Mouse (Mus musculus) common myeloid progenitor, adult 5-6 weeks (primary cell): ENCODE results near the gene Tlx2. TPM values are rescaled to one million over a fixed set of nuclear protein-coding genes. Genes with fewer than 3 reads are reported as not detected.

Experiments used
- ATAC-seq: replicated peaks from 2 replicates; pipeline ENCODE4 v1.8.0; 2016; ENCODE audit warnings: low read depth, mild to moderate bottlenecking, moderate TSS enrichment, inconsistent platforms; ENCODE audit not compliant: poor library complexity, severe bottlenecking
- total RNA-seq: library from RNA; stranded (forward); fragments of 200-1000, 187-1606 nt; gene quantifications from 2 replicates; pipeline ENCODE4 v1.2.3, GENCODE M21; 2017

Tlx2 gene
- total RNA-seq, 1 experiment from 2014 or later: not detected

DNA sequence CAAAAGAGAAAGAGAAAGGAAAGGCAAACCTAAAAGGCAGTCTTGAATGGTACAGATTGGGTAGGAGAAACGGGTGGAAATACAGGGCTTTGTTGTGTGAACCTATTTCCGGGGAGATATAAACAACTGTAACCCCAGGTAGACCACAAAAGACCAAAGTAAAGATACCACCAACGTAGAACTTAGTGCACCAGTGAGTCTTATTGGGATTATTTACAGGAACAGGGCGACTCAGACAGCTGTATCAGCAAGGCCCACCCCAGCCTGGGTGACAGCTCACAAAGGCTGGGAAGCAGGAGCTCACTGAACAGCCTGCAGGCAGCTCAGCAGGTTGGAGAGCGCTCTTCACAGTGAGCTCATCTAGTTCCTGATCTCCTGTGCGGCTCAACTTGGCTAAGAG, 25.9 kb upstream of the Tlx2 start:
- ATAC-seq: no peak

DNA sequence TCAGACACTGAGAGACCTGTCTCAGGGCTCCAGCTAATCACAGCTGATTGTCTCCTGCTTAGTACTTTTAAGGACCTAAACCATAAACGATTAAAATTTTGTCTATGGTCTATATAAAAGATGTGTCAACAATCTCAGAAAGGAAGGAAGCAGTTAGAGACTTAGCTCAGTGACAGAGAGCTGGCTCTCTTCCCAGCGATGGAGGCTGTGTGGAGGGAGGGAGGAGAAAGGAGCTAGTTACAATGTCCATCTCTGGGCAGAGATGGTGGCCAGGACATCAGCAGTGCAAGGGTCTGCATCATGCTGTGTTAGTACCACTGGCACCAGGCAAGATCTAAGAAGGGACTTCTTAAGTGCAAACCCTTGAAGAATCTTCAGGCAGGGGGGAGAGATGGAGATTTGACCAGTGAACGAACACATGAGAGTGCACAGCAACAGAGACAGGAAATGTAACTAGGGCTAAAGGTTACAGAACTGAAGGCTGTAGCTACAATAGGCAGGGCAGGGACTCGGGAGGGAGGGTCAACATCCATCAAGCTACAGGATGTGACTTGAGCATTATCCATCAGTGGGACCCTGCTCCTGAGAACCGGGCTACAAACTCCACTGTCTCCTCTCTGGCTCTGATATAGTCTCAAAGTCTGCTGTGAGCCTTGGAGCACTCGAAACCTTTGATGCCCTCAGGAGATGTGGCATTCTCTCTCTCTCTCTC, 22.5 kb upstream of the Tlx2 start:
- ATAC-seq: no peak

DNA sequence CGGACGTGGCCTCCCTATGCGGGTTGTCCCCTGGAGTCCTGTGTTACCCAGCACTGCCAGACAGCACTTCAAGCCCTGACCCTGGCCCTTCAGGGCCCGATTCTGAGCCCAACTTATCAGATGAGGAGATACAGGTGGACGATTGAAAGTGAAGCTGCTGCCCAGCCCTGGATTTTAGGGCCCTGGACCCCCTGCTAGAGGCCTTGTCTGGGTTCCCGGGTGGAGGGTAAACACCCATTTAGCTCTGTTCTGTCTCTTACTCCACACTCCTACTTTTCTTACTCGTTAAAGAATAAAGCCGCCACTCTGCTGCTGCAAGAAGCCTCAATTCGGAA, 17.8 kb upstream of the Tlx2 start:
- ATAC-seq: no peak; the same call in 1 of the 2 replicates

DNA sequence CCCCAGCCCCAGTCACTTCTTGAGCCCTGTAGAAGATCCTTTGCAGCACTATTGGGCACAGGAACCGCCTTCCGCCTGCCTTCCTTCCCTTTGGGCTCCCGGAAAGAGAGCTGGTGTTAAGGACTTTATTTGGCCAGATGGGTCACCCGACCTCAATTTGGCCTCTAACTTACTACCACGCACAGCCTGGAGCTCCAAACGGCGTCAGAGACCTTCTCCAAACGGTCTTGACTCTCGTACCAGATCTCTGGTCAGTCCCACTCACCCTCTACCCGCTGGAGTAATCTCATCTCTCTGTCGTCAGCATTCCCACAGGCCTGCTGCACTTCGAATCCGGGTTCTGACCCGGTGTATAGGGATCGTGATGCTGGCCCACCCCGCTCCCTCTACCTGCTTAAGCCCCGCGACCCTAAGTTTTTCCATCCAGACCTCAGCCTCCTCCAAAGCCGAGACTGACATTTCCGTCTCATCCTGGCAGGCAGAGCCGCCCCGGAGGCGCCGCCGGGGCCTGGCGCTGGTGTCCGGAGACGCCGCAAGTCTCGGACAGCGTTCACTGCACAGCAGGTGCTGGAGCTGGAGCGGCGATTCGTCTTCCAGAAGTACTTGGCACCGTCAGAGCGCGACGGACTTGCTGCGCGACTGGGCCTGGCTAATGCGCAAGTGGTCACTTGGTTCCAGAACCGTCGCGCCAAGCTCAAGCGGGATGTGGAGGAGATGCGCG, 17.3 kb upstream of the Tlx2 start:
- ATAC-seq: no peak

DNA sequence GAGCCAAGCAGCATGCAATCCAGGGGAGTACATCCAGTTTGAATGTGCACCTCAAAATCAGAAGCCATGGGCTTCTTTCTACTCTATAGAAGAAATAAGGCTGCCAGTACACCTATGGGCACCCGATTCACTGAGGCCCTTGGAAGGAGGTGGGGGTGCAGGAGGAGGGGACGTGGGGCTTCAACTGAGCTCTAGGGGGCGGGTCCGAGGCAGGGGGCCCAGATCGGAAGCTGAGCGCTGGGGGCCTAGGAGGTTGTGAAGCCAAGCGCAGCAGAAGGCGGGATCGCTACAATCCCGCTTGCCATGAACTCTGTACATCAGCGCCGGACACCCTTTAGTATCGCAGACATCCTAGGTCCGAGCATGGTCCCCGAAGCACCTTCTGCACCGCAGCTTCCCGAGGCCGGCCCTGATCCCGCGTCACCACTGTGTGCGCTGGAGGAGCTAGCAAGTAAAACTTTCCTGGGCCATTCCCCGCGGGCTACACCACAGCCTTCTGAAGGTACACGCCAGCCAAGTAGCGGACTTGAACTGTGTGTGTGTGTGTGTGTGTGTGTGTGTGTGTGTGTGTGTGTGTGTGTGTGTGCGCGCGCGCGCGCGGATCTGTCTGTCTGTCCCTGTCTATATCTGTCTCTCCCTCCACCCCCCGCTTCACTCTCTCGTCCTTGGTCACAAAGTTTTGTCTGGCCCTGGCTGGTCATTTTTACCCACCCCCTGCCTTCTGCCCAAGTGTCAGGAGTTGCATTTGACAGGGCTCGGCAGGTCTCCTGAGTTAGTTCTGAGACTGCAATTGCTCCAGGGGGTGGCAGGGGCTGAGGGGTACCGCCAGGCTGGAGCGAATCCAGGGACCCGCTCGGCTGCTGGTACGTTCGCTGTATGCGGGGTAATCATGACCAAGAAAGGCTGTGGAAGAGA, 16.3 kb upstream of the Tlx2 start, which contains the start of gene Lbx2:
Gene Lbx2 (plus strand): TSS at position 247 of the 915 bp plus-strand sequence.
- peak; percentile 46; the same call in 1 of the 2 replicates for ATAC-seq

DNA sequence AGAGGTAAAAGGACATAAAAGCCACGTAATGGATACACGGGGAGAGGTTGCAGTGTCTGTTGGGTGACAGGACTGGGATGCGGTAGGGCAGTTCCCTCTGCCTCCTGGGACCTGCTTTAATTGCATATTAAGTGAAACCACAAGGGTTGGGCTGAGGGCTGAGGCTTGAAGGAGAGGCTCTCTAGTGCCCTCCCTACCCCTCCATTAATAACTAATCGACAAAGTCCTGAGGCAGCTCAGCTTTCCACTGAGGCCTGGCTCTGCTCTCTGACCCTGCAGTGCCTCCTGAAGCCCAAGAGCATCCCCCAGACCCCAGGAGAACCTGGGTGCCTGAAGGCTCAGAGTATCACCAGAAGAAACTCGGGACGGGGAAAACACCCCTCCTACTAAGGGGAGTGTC, 14.4 kb upstream of the Tlx2 start:
- ATAC-seq: no peak

DNA sequence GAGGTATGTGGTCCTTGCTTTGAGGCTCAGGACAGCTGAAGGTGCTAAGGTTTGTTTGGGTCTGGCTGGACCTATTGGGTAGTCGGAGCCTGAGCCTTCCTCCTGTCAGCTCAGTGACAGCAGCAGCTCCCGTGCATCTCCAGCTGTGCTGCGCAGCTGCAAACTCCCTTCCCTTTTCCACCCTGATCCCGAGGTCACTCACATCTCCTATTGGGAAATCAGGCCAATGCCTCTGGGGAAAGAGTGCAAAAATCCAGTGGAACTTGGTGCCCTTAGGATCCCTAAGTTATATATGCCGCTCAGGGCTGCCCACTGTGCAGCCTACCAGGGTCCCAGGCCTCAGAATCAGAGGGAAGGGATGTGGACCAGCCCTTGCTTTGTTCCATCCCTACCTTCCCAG, 13.4 kb upstream of the Tlx2 start:
- ATAC-seq: no peak

DNA sequence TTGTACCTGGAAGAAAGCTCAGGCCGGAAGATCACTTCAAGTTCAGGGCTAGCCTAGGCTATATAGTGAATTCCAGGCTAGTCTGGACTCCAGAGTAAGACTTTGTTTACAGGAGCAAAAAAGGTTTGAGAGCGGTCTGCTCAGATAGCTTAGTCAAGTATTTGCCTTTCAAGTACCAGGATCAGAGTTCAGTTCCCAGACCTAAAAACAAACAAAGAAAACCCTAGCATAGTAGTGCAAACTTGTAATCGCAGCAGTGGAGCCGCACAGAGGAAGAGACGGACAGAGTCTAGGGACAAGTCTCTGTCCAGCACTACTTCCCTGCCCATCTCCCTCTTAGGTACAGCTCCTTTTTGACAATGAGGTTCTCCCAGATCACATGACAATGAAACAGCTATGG, 10.1 kb upstream of the Tlx2 start:
- no peak for ATAC-seq

DNA sequence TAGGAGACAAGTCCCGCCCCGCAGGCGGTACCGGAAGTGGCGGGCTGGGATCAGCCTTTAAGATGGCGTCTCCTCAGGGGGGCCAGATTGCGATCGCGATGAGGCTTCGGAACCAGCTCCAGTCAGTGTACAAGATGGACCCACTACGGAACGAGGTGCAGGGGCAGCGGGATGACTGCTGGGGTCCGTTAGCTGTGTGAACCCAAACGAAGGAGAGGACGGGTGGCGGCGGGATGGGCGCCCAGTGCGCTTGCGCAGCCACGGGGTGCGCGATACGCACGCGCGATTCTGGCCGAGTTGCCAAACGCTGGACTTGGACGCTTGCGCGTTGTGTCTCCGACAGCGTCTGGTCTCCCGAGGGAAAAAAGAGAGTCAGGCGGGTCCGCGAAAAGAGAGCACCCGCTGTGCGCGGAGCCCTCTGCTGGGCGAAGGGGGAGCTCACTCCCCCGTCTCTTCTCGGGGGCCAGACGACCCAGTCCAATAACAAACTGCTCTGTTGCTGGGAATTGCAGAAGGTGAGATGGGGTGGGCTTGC, 8.3 kb upstream of the Tlx2 start:
- peak; percentile 93 for ATAC-seq

DNA sequence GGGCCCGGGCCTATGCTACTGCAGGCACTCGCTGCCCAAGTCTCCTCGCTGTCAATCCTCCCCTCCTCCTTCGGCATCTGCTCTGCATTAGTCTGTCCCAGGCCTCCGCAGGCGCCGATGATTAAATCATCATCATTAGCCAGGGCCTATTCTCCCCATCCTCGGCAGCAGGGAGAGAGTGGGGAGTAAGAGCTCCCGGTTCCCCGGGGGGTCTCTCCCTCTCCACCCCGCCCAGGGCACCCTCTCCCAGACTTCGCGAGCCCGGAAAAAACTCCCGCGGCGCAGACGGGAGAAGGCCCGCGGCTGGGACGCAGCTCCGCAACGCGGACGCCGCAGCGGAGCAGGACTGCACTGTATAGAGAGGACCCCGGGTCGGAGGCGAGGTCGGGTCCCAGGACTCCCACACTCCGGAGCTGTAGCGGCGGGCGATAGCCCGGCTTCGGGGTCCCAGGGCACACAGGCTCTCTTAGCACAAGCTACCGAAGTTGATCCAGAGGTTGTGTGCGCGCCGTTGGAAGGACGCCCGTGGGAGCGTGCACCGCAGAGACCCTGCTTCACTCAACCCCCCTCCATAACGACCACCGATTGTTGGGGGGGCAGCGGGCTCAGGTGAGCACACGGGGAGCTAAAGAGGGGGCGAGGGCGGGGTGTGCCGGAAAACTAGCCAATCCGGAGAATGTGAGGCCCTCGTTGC, 7.7 kb upstream of the Tlx2 start, which contains the start of gene Pcgf1:
Gene Pcgf1 (plus strand): TSS at position 240 of the 694 bp plus-strand sequence.
- no peak; the same call in none of the 2 replicates for ATAC-seq

DNA sequence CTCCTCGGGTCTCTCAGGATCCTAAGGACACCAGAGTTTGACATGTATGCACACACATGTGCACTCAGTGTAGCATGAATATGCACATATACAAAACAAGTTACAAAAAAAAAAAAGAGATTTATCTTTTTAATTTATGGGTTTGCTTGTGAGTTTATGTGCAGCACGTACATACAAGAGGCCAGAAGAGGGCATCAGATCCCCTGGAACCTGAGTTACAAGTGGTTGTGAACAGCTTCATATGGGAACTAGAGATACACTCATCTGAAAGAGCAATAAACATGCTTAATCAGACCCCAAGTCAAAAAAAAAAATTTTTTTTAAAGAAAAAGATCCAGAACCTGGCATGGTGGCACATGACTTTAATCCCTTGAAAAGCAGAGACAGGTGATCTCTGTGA, 4.9 kb upstream of the Tlx2 start:
- no peak for ATAC-seq

DNA sequence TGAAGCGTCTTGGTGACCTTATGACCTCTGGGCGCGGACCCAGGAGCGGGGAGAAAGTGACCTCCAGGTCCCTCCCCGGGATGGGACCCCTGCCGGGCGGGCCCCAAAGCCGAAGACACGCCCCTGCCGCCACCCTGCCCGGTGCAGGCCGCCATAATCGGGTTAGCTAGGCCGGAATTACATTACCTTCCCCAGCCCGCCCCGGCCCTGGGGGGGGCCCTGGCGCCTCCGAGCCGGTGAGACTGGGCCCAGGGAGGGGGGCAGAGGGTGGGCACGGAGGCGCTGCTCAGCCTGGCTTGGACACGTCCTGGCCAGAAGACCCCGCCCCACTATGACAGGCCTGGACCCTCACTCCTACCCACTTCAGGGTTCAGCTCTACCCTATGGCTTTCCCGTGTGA, 1.1 kb upstream of the Tlx2 start:
- no peak for ATAC-seq

DNA sequence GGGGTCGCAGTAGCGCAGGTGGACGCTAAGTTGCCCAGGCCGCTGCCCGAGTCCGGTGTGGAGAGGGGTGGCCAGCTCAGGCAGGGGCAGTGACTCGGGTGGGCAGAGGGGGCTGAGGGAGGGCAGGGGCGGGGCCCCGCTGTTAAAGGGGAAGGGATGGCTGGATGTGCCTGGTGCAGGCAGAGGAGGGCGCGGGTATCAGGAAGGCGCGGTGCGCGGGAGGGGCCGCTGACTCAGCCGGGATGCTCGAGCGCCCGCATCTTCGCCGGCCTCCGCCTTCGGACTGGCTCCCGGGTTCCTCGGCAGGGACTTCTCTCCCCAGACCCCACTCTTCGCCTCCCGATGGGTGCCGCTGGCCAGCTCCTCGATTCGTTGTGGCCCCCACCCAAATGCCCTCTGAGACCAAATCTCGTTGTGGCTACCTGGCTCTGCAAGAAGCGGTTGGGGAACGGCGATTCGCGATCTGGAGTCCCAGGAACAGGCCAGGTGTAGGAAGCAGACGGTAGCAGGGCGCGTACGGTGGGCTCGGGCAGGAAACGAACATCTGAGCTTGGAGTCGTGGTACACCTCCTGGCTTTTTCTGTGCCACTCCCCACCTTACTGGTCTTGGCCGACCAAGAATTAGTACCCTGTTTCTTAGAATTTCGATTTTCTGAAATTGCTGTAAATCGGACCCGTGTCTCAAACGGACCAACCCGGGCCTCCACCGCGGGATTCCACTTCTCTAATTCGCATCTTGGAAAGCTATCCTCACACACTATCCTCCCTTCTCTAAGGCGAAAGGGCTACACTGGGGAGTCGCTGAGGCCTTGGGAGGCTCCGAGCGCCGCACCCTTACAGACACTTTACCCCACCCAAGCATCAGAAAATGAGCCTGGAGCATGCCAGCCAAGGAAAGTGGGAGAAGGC, 472 bp upstream of the Tlx2 start:
- 0 out of 2 replicates have a peak, but pooled peaks have one; percentile 17 for ATAC-seq

DNA sequence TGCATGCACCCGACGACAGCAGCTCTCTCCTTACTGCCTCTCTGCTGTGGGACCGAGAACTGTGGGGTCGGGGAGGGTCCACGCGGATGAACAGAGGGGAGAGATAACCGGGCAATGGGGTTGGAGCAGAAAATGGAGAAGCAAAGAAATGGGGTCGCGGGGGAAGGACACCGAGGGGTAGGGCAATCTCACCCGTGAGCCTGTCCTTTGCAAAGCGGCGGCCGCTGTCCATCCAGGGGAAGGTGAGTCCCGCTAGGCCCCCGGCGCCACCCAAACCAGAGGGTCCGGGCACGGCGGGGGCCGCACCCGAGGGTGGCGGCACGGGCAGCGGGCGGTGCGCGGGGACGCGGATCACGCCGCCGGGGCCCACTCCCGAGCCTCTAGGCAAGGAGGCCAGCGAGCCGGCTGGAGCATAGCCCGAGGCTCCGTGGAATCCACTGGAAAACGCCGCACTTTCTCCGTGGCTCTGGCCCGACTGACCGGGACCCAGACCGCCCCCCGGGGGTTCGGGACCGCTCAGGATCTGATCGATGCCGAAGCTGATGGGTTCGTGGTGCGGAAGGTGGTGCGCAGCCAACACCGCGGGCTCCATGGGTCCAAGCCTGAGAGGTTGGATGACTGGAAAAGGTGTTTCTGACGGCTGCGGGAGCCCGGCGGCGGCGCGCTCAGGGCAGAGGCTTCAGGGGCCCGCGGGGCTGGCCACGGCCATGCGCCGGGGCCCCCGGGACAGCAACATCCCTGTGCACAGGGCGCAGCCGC, 426 bp downstream of the Tlx2 start:
- no peak for ATAC-seq

DNA sequence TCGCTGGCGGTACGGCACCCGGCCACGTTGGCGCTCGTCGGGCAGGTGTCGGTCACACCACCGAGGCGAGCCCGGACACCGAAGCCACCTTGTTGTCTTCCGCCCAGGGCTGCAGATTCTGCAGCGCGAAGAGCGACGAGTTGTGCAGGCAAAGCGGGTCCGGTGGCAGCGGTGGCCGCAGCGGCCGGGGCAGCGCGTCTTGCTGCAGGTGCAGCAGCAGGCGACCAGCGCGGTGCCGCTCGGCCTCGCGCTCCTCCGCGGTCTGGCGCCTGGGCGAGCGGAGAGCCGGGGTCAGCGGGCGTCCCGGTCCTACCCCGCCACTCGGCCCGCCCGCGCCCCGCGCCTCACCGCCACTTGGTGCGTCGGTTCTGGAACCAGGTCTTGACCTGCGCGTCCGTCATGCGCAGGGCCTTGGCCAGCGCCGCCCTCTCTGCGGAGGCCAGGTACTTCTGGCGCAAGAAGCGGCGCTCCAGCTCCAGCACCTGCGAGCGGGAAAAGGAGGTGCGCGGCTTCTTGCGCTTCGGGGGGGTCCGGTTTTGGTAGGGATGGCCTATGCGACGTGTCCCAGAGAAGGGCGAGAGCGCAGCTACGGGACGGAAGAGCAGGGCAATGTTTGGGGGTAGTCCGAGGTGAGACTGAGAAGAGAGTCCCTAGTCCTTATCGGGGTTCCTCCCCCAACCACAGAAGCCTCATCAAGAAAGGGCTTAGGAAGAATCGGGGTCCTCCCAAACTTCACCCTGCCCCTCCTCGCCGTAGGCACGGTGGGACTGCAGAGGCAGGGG, 1.2 kb downstream of the Tlx2 start:
- ATAC-seq: no peak

DNA sequence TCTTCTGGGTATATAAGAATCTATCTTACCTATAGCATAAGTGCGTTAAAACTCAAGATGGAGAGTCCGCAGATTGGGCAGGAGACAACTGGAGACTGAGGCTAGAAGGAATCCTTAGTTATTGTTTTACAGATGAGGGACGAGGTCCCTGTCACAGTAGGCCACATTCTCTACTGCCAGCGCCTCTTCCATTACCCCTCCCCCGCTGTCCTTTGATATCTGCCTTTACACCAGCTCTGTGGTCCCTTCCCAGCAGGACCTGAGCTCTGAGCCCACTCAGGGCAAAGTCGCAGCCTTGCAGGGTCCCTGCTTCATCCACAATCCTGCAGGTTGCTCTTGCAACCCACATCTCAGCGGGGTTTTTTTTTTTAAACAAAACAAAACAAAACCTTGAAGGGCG, 1.9 kb downstream of the Tlx2 start:
- ATAC-seq: no peak

DNA sequence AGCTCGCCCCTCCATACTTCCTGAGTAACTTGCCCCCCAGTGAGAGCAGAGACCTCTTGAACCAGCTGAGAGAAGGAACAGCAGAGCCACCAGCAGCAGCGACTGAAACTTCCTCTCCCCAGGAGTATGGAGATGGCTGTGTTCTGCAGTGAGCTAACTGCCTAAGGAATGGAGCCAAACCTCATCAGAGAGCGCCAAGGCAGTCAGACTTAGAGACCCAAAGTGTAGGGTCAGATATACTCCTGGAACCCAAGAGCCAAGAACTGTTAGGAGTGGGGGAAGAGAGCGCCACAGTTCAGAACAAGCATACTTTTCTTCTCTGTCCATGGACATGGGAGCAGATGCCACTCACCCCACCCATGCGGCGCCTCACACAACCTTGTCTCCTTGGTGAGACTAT, 3.7 kb downstream of the Tlx2 start:
- no peak for ATAC-seq
